Mouse (Mus musculus) adrenal gland, postnatal 25 days (tissue): ENCODE data around the gene Barx2. TPM values are rescaled to one million over a fixed set of nuclear protein-coding genes. Genes with fewer than 3 reads are reported as not detected.

Experiments used
- DNase-seq: peaks from one replicate; pipeline ENCODE4 v3.0.0; 2021; ENCODE audit warnings: mixed read lengths
- total RNA-seq: library from RNA; stranded (reverse); gene quantifications from 2 replicates; pipeline ENCODE4 v1.2.3, GENCODE M21; 2021

Barx2 gene
- total RNA-seq, 1 experiment from 2014 or later = not detected

DNA sequence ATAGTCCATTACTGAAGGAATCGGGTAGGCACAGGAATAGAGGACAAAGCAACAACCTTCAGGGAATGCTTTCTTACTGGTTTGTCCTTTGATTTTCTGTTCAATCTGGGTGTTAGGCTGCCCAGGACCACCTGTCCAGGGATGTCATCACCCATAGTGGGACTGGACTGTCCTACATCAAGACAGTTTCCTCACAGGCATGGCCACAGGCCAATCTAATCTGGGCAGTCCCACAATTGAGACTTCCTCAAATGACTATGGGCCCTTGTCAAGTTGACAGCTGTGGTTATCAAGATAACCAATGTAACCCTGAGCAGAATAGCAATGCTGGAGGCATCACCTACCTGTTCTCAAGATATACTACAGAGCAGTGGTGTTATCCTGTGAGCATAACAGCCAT is 110.6 kb downstream of the Barx2 start:
- no peak for DNase-seq

Other genes starting within 250 kb of the Barx2 start
- gene Arhgap32, start 202.7 kb upstream of the Barx2 start, total RNA-seq = 43.3 and 52.8 TPM in 2 replicates